Mouse (Mus musculus) liver, adult 2 months (tissue): ENCODE measurements around the gene Wscd2.

Experiments
- CTCF ChIP-seq: fragments of 200-500 bp; IDR thresholded peaks from 2 replicates; pipeline ENCODE4 v1.5.1; 2011; ENCODE audit warnings: low read depth, low read length, control low read depth
- POLR2A ChIP-seq: fragments of 200-500 bp; IDR thresholded peaks from 2 replicates; pipeline ENCODE4 v1.6.1; 2011; ENCODE audit warnings: low read length, control low read depth; ENCODE audit not compliant: insufficient read depth; ENCODE audit errors: extremely low read depth

DNA sequence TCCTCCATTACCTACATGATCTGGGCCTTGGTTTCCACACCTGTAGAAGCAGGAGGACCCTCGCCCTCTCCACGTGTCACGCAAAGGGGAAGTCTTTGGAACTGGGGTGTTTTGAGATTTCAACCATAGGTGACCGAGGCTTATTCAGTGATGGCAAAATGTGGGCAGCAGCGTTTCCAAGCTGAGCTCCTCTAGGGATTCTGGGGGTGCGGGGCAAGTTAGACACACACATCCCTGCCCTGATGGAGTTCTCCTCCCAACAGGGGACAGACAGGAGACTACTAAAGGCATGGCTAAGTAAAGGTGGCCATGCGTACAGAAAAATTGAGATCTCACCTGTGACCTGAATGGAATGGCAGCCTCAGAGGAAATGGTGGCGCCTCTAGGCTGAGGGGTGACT, 118.4 kb downstream of the Wscd2 start:
- no peak for TF ChIP-seq CTCF
- TF ChIP-seq POLR2A = no peak
